Mouse (Mus musculus) embryo, embryonic 11.5 days (tissue): ENCODE measurements around the gene Proser2.

ENCODE experiments used
- DNase-seq: peaks from one replicate; pipeline ENCODE4 v3.0.0-alpha.2; 2012; ENCODE audit warnings: low read depth, low spot score

Gene Proser2

GRCm38 (mm10) chr2:6129555-6130355 lies at the start of gene Proser2:
Proser2 (minus strand) TSS chr2:6130211.
- DNase-seq, result peak; percentile 72

GRCm38 (mm10) chr2:6179749-6180117 lies 49.7 kb upstream of the Proser2 start:
- DNase-seq, result no peak

- DNase-seq, result peak; percentile 46
Observed at GRCm38 (mm10) chr2:6178901-6179748, 49.1 kb upstream of the Proser2 start.

- no peak for DNase-seq
Observed at GRCm38 (mm10) chr2:6173013-6173412, 43.0 kb upstream of the Proser2 start.

GRCm38 (mm10) chr2:6168560-6168959 lies 38.5 kb upstream of the Proser2 start:
- DNase-seq, result no peak

- peak; percentile 70 for DNase-seq
Observed at GRCm38 (mm10) chr2:6167843-6168558, 38.0 kb upstream of the Proser2 start.

GRCm38 (mm10) chr2:6165771-6166170 lies 35.8 kb upstream of the Proser2 start:
- DNase-seq, result no peak

- DNase-seq, result no peak
Observed at GRCm38 (mm10) chr2:6164606-6165290, 34.7 kb upstream of the Proser2 start.

- DNase-seq, result no peak
Observed at GRCm38 (mm10) chr2:6162366-6163040, 32.5 kb upstream of the Proser2 start.

- no peak for DNase-seq
Observed at GRCm38 (mm10) chr2:6159735-6160134, 29.7 kb upstream of the Proser2 start.

- no peak for DNase-seq
Observed at GRCm38 (mm10) chr2:6159219-6159618, 29.2 kb upstream of the Proser2 start.

- no peak for DNase-seq
Observed at GRCm38 (mm10) chr2:6157635-6158034, 27.6 kb upstream of the Proser2 start.

- DNase-seq, result no peak
Observed at GRCm38 (mm10) chr2:6157208-6157607, 27.2 kb upstream of the Proser2 start.

GRCm38 (mm10) chr2:6149801-6150200 lies 19.8 kb upstream of the Proser2 start:
- DNase-seq, result no peak

GRCm38 (mm10) chr2:6146901-6147300 lies 16.9 kb upstream of the Proser2 start:
- no peak for DNase-seq

- no peak for DNase-seq
Observed at GRCm38 (mm10) chr2:6146257-6146656, 16.2 kb upstream of the Proser2 start.

GRCm38 (mm10) chr2:6145611-6146010 lies 15.6 kb upstream of the Proser2 start:
- DNase-seq, result no peak

- no peak for DNase-seq
Observed at GRCm38 (mm10) chr2:6142915-6143654, 13.1 kb upstream of the Proser2 start.

GRCm38 (mm10) chr2:6140572-6141161 lies 10.7 kb upstream of the Proser2 start:
- DNase-seq, result no peak

GRCm38 (mm10) chr2:6133871-6134270 lies 3.9 kb upstream of the Proser2 start:
- DNase-seq, result no peak
